Mouse (Mus musculus) T-helper 2 cell (primary cell): ENCODE results near the gene Nisch.

ENCODE experiments used
- in situ Hi-C: fragments of 300-600 bp; cut with MboI, MseI; formaldehyde crosslinking; loops from one replicate; pipeline ENCODE4 v1.15.1; 2025; ENCODE audit warnings: high pct_unique_total_duplicates

Nisch gene

DNA sequence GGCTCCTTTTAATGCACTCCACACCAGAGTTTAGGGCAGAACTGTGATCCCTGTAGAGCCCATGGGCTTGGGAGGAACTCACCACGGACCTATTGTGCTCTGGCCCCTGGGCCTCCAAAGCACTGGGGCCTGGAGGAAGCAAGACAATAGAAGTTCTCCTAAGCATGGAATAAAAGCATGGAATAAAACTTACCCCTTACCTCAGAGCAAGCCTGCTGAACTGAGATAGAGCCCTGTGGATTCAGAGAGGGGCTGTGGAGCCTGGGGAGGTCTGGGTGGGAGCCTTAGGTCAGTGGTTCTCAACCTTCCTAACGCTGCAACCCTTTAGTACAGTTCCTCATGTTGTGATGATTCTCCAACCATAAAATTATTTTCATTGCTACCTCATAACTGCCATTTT, at the start of gene Nisch:
Gene Nisch (minus strand): TSS at position 101 of the 400 bp plus-strand sequence.
- in situ Hi-C loops, result no loop called here

DNA sequence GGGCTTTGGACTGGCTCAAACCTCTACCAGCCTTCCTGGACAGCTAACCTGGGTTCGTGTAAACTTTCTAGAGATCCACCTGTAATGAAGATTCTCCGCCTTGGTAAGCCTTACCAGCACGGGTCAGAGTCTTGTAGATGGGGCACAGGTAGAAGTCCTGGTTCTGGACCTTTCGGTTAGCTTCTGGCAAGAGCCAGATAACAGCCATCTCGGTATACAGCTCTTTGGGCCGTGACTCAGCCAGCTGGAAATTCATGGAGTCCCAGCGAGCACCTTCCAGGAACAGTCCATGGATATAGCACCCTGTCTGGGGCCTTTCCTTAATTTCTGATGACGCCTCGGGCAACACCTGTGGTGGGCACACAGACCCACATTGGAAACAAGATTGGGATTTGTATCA, 44.2 kb upstream of the Nisch start:
- in situ Hi-C loops, result loop anchor here (25.0 kb wide), 1 partner anchor 1274 kb away; the partner anchor contains the start of gene Actr8

GRCm38 (mm10) chr14:31260374-31260773, 43.6 kb upstream of the Nisch start:
- in situ Hi-C loops, result loop anchor here (25.0 kb wide), 1 partner anchor 1273 kb away; the partner anchor contains the start of gene Actr8

GRCm38 (mm10) chr14:31258476-31259050, 41.8 kb upstream of the Nisch start:
- in situ Hi-C loops, result loop anchor here (25.0 kb wide), 1 partner anchor 1271 kb away; the partner anchor contains the start of gene Actr8

GRCm38 (mm10) chr14:31252091-31252490, 35.3 kb upstream of the Nisch start:
- in situ Hi-C loops, result loop anchor here (25.0 kb wide), 1 partner anchor 1265 kb away; the partner anchor contains the start of gene Actr8

- in situ Hi-C loops, result loop anchor here (25.0 kb wide), 1 partner anchor 1264 kb away; the partner anchor contains the start of gene Actr8
Measured at GRCm38 (mm10) chr14:31251626-31252025, 34.9 kb upstream of the Nisch start.

DNA sequence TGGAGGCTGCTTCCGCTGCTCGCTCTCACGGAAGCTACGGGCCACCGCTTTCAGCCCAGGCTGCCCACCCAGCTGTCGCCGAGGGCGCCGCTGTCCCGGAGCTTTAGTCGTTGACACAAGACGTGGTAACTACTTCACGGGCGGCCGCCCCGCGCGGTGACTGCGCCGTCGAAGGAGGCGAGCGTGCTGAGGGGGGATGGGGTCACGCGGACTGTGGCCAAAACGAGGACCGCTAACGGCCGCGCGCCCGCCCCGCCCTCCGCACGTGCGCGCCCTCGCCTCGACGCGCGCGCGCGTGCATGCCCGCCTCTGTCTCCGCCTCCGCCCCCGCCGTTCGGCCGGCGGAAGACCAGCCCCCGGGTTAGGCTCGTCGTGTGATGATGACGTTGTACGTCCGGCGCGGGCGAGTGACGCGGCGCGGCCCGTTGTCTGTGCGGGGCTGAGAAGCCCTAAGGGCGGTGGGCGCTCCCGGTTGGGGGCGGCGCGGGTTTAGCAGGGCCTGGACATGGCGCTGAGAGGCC, 34.4 kb upstream of the Nisch start, which contains the start of the genes Phf7 and Bap1:
Gene Phf7 (minus strand): TSS at position 234 of the 521 bp plus-strand sequence.
Gene Bap1 (plus strand): TSS at position 367 of the 521 bp plus-strand sequence.
- in situ Hi-C loops, result loop anchor here (25.0 kb wide), 1 partner anchor 1264 kb away; the partner anchor contains the start of gene Actr8

DNA sequence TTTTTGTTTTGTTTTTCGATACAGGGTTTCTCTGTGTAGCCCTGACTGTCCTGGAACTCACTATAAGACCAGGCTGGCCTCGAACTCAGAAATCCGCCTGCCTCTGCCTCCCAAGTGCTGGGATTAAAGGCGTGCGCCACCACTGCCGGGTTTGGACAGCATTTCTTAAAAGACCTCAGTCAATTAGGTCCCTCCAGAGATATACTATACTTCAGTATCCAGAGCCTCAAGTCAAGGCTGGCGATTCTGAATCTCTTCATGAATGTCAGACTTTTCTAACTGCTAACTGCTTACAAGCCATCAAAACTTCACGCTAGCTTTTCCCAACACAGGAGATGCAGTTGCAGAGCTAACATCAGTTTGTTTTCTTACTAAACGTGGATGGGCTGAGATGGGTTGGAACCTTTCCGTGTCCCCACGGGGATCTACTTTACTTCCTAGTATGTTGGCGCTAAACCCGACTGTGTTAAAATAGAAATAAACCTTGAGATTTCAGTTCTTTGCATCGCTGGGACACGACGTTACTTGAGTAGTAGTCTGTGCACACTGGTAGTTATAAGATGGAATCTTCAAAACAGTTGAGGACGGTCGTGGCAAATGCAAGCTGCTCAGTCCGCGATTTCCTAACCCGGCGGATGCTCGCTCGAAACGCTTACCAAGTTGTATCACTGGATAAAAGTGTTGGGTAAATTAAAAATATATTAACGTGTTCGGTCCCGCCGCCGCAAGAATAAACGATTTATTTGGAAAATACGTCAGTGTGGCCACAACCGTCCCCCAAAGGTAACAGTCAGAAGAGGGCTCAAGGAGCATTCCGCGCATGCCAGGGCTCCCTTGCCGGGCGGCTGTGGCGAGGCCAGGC, 33.7 kb upstream of the Nisch start:
- in situ Hi-C loops, result loop anchor here (25.0 kb wide), 1 partner anchor 1263 kb away; the partner anchor contains the start of gene Actr8

DNA sequence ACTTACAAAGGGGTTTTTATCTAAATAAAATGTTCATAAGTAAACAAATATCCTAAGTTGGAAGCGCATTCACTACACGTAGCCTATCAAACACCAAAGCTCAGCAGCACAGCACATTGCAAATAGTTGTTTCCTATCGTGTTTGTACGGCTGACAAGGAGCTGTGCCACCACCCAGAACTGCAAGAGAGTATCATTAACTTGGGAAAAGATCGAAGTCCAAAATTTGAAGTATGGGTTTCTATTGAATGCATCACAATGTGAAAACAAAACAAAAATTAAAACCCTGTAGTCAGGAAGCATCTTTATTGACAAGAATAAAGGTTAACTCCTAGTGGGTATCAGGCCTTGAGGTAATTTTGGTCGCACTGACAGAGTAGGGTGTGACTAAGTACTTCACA, 31.6 kb upstream of the Nisch start:
- in situ Hi-C loops, result no loop called here

GRCm38 (mm10) chr14:31245946-31246345, 29.2 kb upstream of the Nisch start:
- in situ Hi-C loops, result no loop called here

DNA sequence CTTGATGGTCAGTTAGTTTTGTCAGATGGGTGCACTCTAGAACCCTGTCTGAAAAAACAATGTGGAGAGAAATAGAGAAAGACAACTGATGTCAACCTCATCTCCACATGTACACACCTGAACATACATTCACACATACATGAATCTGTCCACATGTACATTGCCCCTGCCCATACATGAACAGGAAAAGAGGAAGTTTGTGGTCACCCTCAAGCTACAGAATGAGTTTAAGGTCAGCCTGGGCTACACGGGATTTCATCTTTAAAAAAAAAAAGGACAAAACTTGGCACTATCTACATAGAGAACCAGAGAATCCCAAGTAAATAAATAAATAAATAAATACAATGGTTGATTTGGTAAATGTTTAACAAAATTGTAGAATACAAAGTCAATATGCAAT, 28.0 kb upstream of the Nisch start:
- in situ Hi-C loops, result no loop called here

DNA sequence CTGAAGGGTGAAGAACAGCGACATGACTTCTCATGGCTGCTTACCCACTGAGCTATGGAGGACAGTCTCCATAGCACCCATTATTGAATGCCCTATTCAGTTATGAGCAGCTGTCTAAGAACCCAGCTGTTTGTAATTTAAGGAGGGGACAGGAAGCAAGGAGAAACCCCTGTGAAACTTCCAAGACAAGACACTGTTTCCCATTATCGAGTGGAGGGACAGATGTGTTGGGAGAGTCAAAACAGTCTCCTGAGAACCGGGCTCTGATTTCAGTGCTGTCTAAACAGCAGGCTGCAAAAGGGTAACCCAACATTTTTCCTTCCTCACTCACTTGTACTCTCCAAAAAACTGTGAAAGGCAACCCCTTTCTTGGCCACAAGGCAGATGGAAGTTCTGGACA, 23.8 kb upstream of the Nisch start:
- in situ Hi-C loops, result no loop called here

DNA sequence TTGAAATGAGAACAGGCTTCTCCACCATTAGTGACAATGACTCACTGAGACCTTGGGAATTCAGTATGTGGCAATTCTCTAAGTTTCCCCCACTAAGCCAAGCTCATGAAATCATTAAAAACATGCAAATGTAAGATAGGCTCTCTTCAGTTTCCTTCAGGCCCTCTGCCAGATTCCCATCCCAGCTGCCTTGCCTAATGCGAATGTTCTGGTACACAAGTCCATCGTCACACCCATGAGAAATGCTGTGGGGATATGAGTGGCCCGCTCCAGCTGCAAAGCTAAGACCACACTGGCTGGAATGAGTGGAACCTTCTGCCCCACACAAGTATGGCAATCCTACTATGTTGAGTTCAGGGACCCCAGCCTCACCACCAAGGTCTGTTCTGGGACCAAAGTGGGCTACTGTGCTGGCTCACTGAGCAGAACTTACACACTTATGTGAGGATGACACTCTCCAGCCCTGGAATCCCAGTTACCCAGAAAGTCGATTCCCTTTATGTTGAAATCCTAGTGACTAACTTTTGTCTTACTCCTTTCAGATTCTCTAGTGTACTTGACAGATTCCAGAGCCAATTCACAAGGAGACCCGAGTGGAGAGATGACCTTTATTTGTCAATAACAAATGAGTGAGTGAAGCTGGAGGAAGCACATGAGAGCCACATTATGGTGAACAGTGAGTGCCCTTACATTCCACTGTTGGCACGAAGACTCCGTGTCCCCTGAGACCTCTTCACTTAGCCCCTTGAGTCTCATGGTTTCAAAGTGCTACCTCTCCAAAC, 20.5 kb upstream of the Nisch start:
- in situ Hi-C loops, result no loop called here

DNA sequence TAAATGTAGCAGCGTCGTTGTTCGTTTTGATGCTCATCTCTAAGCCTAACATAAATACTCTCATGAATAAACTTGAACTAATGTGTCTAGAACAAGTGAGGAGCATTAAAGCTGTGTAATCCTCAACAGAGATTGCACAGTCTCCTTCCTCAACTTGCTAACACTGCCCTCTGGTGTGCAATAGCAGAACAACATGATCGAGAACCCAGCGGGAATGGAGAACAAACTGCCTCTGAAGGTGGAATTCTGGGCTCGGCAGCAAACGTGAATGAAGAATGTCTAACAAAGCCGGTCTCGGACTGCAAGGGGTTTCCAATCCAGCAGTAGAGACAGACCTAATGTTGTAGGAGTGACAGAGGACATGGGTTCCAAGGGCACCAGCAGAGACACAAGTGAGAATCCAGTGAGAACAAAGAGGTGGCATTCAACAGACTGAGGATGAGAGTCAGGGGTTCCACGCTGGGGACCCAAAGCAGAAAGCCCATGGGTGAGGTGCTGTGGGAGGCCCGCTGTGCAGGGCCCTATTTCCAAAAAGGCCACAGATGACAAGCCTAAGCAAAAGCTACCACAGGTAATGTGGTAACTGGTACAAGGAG, 17.3 kb upstream of the Nisch start:
- in situ Hi-C loops, result loop anchor here (5.0 kb wide), 1 partner anchor 83 kb away; no protein-coding TSS in a partner anchor

DNA sequence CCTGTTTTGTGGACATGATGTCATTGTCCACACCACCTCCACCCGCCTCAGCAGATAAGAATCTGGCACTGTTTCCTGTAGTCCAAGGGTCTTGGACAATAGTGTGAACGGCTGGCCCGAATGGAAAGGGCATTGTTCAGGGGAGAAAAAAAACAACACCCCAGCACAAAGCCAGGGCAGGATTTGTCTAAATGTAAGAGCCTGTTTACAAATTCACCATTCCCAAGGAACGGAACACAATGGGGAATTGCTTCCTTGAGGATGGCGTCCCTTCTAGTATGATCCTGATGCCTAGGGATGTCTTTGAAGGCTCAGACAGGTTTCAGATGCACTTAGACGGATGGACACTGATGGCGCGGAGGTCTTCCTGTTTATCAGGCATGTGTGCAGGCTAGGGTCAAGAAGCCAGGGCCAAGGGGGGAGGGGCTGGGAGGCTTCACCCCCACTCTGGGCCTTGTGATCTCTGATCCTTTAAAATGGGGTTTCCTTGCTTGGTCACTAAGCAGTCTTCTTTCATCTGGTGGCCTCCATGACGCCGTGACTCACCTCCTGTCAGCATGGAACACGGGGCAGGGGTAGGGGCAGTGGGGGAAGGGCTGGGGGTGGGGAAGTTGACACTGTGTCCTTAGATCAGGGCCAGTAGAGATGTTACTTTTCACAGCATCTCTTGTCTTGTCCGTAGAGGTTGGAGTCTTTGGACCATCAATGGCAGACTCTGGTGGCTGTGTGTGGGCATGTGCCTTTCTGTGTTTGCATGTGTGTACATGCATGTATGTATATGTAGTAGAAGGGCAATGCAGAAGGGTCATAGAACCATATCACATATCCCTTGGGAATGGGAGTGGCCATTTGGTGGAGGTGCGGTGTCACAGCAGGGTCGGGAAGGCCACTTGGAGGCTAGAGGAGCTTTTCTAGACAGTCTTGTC, 16.6 kb upstream of the Nisch start:
- in situ Hi-C loops, result loop anchor here (5.0 kb wide), 1 partner anchor 84 kb away; no protein-coding TSS in a partner anchor

- in situ Hi-C loops, result loop anchor here (5.0 kb wide), 1 partner anchor 85 kb away; no protein-coding TSS in a partner anchor
Measured at GRCm38 (mm10) chr14:31232404-31233069, 15.8 kb upstream of the Nisch start.

GRCm38 (mm10) chr14:31230442-31230841, 13.7 kb upstream of the Nisch start:
- in situ Hi-C loops, result loop anchor here (5.0 kb wide), 1 partner anchor 87 kb away; no protein-coding TSS in a partner anchor

DNA sequence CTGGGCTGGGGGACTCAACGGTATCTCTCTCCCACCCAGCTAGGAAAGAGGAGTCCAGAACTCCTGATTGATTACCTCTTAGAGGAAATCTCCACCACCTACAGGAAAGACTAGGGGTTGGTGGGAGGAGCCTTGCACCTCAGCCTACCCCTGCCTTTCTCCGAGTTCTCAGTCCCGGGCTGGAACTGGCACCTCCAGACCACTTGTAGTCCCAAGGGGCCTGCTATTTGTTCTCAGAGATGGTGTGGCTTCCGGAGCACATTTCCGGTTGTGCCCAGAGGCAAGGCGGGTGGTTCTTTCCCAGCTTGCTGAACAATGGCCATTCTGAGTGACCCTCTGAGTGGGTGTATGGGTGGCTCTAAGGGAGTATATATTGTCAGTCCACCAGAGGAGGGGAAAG, 11.5 kb upstream of the Nisch start:
- in situ Hi-C loops, result no loop called here

DNA sequence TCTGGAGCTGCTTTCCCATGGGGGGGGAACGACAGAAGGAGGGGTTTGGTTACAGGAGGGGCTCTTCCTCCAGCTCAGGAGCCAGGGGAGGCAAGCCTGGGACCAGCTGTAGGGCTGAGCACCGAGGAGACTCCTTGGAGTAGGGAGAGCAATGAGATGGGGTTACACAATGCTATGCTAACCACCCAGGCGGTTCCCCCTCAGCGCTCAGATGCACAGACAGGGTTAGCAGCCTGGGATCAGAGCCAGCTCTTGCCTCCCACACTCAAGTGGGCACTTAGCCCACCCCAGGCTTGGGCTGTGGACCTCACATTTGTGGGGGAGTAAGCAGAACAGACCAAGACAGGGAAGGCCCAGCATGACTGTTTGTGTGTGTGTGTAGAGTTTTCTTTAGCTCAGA, 10.2 kb upstream of the Nisch start:
- in situ Hi-C loops, result no loop called here
